Mouse (Mus musculus) heart, adult 2 months (tissue): ENCODE results near the gene Sh2d1b1. TPM values are rescaled to one million over a fixed set of nuclear protein-coding genes. Genes with fewer than 3 reads are reported as not detected.

ENCODE experiments used
- DNase-seq, 2 experiments: peaks; one replicate each; pipeline ENCODE4 v3.0.0; 2021
- H3K27ac ChIP-seq: fragments of 200-600 bp; 2 replicates; pipeline ENCODE4 v1.8.1; 2022
- H3K27me3 ChIP-seq: fragments of 200-500 bp; 2 replicates; pipeline ENCODE4 v1.6.1; 2012; ENCODE audit warnings: mild to moderate bottlenecking, low read length, inconsistent platforms, mixed read lengths; ENCODE audit not compliant: control insufficient read depth, insufficient read depth
- H3K36me3 ChIP-seq: fragments of 200-500 bp; 2 replicates; pipeline ENCODE4 v1.6.1; 2012; ENCODE audit warnings: low read length, inconsistent platforms; ENCODE audit not compliant: control insufficient read depth, insufficient read depth
- H3K4me1 ChIP-seq: fragments of 200-500 bp; 2 replicates; pipeline ENCODE4 v1.6.1; 2011; ENCODE audit warnings: low read length; ENCODE audit not compliant: control insufficient read depth, insufficient read depth
- H3K4me3 ChIP-seq: fragments of 200-600 bp; 2 replicates; pipeline ENCODE4 v1.8.1; 2022
- H3K79me2 ChIP-seq: fragments of 200-500 bp; replicated peaks from 2 replicates; pipeline ENCODE4 v1.6.1; 2012; ENCODE audit warnings: mild to moderate bottlenecking, inconsistent platforms, low read length, moderate library complexity, mixed read lengths; ENCODE audit not compliant: control insufficient read depth, insufficient read depth
- H3K9ac ChIP-seq: fragments of 200-500 bp; 2 replicates; pipeline ENCODE4 v1.6.1; 2012; ENCODE audit warnings: low read depth, mild to moderate bottlenecking, control low read depth, inconsistent platforms, low read length, mixed read lengths
- CTCF ChIP-seq: fragments of 200-600 bp; IDR thresholded peaks from 2 replicates; pipeline ENCODE4 v1.8.1; 2022; ENCODE audit warnings: antibody characterized with exemption, mild to moderate bottlenecking, moderate library complexity
- EP300 ChIP-seq: fragments of 200-500 bp; IDR thresholded peaks from 2 replicates; pipeline ENCODE4 v1.6.1; 2011; ENCODE audit warnings: low read depth, low read length, control low read depth; ENCODE audit not compliant: insufficient read depth
- POLR2A ChIP-seq: fragments of 200-500 bp; IDR thresholded peaks from 2 replicates; pipeline ENCODE4 v1.6.1; 2011; ENCODE audit warnings: mild to moderate bottlenecking, low read depth, low read length, control low read depth; ENCODE audit not compliant: insufficient read depth
- WGBS: fragments of 180-500 bp; shearing (Covaris S2); methylation state at CpG from one replicate; pipeline ENCODE4 v1.1.7; 2018; 5-methylcytosine and 5-hydroxymethylcytosine counted together
- intact Hi-C: fragments of 180-260 bp; cut with DNase I; formaldehyde crosslinking; loops from one replicate; pipeline ENCODE4 v1.15.1; 2025
- polyA plus RNA-seq: library from polyadenylated mRNA; depleted of rRNA; stranded (reverse); fragments of >200 nt; gene quantifications from 2 replicates; pipeline ENCODE4 v1.2.3, GENCODE M21; 2012
- total RNA-seq, 2 experiments: library from RNA; stranded (reverse); gene quantifications; 2 replicates each; pipeline ENCODE4 v1.2.3; 2021

The Sh2d1b1 gene
- total and polyA plus RNA-seq, 3 experiments = 0.09 to 0.18 (median 0.14) TPM

DNA sequence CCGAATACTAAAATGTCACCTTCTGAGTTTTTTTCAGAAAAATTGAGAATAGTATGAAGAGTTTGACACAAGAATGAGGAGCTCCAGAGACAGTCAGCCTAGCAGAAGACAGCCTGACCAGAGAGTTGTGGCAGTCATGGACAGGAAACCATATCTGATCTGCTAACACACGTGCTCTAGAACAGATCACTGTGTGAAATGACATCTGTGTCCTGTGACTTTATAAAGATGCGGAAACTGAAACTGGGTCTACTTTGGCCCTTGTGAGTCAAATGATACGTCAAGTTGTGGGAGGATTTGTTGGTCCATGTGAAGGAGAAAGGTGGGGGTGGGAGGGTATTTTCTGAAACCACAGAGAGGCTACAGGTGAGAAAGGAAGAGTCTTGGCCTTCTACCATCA lies 6.4 kb upstream of the Sh2d1b1 start:
- H3K27ac ChIP-seq = no peak overlapping the region
- no peaks in the 10 kb centered on the region for H3K4me1 ChIP-seq
- no peak overlapping the region for H3K9ac ChIP-seq
- no peaks in the 10 kb centered on the region for H3K36me3 ChIP-seq
- no peaks in the 10 kb centered on the region for H3K79me2 ChIP-seq
- H3K4me3 ChIP-seq = no peak overlapping the region
- intact Hi-C loops = no loop called here
- DNase-seq = no peak
- 65% methylated on average over 4 of the region's 4 CpGs for WGBS
- H3K27me3 ChIP-seq = no peaks in the 10 kb centered on the region
- no peak for TF ChIP-seq POLR2A
- TF ChIP-seq CTCF = no peak
- no peak for TF ChIP-seq EP300

DNA sequence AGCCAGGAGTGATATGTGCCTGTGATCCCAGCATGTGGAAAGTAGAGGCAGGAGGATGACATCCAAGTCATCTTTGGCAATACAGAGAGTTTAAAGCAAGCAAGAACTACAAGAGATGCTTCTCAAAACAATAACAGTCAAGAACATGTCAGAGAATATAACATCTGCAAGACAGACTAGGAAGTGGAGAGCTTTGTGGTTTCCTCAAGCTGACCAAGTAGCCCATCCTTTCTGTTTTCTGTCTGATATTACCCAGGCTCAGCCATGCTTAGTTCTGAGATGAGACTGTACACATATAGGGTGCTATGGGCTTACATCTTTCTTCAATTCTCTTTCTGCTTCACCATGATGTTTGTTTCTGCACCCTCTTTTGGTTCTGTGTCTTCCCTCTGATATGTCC lies 3.9 kb upstream of the Sh2d1b1 start:
- Histone ChIP-seq H3K4me3 (no peak overlapping the region), H3K9ac (no peak overlapping the region), H3K36me3 (no peaks in the 10 kb centered on the region), H3K79me2 (no peaks in the 10 kb centered on the region), H3K27me3 (no peaks in the 10 kb centered on the region), H3K4me1 (no peaks in the 10 kb centered on the region), H3K27ac (no peak overlapping the region)
- intact Hi-C loops = no loop called here
- DNase-seq = no peak
- TF ChIP-seq CTCF = no peak

DNA sequence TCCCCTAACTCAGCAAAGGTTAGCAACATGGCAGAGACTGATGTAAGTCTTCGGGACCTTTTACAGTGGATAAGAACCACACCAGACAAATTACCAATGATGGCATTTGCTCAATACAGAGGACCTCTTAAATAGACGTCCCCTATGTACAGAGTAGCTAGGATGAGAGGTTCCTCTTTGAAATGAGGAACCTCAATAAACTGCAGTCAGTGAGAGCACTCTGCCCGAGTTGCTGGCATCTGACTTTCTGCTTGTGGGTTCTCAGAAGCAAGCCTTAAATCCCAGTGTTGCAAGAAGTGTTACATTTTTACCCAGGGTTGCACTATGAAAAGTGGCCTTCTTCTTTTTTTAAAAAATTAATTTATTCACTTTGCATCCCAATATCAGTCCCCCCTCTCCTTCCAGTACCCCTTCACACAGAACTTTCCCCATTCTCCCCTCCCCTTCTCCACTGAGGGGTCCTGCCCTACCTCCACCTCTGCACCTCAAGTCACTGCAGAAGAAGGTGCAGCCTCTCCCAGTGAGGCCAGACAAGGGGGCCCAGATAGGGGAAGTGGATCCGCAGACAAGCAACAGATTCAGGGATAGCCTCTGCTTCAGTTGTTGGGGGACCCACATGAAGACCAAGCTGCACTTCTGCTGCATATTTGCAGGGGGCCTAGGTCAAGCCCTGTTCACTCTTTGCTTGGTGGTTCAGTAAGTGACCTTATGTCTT lies 5.5 kb downstream of the Sh2d1b1 start:
- DNase-seq = no peak
- WGBS = 72% methylated on average over 4 of the region's 4 CpGs
- intact Hi-C loops = no loop called here

DNA sequence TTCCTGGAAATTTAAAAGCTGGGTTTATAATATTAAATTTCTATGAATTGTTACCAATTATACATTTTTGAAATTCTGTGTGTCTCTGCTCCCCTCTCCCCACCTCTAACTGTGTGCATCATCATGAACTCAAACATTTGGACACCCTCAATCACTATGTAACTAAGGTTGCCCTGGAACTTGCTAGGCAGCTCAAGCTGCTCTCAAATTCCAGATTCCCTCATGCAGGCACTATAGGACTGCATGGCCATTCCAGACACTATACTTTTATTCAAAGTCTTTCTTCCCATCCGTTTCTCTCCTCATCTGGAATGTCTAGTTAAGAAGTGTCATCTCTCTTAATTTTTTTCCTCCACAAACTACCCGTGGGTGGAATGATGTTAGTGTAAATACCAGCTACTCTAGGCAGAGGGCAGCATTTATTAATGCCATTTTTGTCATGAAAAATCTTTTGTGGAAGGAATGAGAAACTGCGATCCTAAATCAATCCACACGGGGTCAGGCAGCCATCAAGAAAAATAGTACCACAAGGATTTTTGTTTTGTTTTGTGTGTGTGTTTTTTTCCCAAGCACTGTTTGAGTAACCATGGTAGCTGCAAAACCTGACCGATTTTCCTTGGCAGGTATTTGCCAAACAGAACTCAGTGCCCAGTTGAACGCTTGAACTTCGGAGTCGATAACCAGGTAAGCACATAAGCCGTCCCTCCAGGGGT lies 15.3 kb downstream of the Sh2d1b1 start:
- Histone ChIP-seq H3K79me2 (no peaks in the 10 kb centered on the region), H3K27me3 (no peaks in the 10 kb centered on the region), H3K4me1 (no peaks in the 10 kb centered on the region), H3K4me3 (no peak overlapping the region), H3K36me3 (no peaks in the 10 kb centered on the region), H3K9ac (no peak overlapping the region), H3K27ac (no peak overlapping the region)
- DNase-seq = peak in 1 of 2 experiments; percentile 9
- 27% methylated on average over 9 of the region's 9 CpGs for WGBS
- TF ChIP-seq CTCF (peak; percentile 93), POLR2A (no peak)
- intact Hi-C loops = loop anchor here (1.0 to 5.0 kb wide), 2 partner anchors 321 to 545 kb away; no protein-coding TSS in a partner anchor

More for the DNA sequence above, 5.5 kb downstream of the Sh2d1b1 start:
- Histone ChIP-seq H3K27ac (no peak overlapping the region), H3K27me3 (no peaks in the 10 kb centered on the region), H3K4me3 (no peak overlapping the region), H3K36me3 (no peaks in the 10 kb centered on the region), H3K4me1 (no peaks in the 10 kb centered on the region), H3K79me2 (no peaks in the 10 kb centered on the region), H3K9ac (no peak overlapping the region)
- no peak for TF ChIP-seq EP300
- no peak for TF ChIP-seq POLR2A
- no peak for TF ChIP-seq CTCF

DNA sequence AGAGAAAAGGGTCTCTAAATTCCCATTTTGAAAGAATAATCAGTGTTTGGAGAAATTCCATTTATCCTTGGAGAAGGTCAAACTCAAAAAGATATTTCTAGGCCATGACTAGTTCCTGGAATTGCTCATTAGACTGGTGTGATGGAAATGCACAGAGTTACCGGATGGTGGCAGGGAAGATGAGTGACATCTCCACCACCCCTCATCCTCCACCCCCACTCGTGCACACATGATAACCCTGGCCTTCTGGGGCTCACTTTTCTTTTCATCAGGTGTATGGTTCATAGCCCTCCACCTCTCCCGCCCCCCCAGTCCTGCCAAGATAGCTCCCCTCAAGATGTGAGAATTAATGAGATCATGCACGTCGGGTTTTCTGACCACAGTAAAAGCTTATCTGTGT lies 16.1 kb downstream of the Sh2d1b1 start:
- H3K36me3 ChIP-seq = no peaks in the 10 kb centered on the region
- intact Hi-C loops = loop anchor here (5.0 kb wide), 1 partner anchor 544 kb away; no protein-coding TSS in a partner anchor
- no peak overlapping the region for H3K9ac ChIP-seq
- no peak overlapping the region for H3K4me3 ChIP-seq
- H3K79me2 ChIP-seq = no peaks in the 10 kb centered on the region
- TF ChIP-seq POLR2A (no peak), CTCF (no peak), EP300 (no peak)
- no peak for DNase-seq
- WGBS = 79% methylated on average over 5 of the region's 5 CpGs
- H3K4me1 ChIP-seq = no peaks in the 10 kb centered on the region
- no peaks in the 10 kb centered on the region for H3K27me3 ChIP-seq
- no peak overlapping the region for H3K27ac ChIP-seq

DNA sequence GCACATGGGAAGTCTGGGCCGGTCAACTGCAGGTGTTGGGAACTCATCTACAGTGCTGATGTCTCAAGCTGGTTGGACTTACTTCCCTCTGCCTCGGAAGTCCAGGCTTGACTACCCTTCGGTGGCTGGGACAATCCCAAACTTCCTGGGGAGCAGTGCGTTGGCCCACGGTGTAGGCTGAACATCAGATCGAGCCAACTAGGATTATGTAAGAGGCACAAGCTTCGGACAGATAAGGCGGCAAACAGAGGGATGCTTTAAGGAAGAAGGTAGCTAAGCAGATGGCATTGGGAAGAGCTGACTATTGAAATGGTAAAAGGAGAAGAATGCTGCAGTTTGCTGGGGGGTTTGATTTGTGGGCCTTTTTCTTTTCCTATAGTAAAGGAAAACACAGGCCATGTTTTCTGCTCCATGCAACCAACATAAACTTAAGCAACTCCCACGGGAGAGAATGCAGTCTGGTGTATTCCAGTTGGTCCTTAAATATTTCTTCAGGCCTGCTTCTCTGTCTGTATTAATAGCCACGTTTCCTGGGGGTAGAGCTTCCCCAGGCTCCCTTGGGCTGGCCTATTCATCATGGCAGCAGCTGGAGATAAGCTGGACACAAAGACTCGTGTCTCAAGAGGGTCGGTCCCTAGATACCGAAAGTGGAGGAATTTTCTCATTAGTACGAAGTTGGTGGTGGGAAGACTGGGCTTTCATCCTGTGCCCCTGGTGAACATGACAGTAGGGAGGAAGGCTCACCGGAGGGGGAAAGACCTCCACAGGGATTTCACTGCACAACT lies 17.9 kb downstream of the Sh2d1b1 start:
- H3K4me1 ChIP-seq = no peaks in the 10 kb centered on the region
- intact Hi-C loops = loop anchor here (5.0 kb wide), 1 partner anchor 542 kb away; no protein-coding TSS in a partner anchor
- no peaks in the 10 kb centered on the region for H3K27me3 ChIP-seq
- 63% methylated on average over 15 of the region's 15 CpGs for WGBS
- no peak overlapping the region for H3K9ac ChIP-seq
- H3K36me3 ChIP-seq = no peaks in the 10 kb centered on the region
- DNase-seq = no peak
- H3K4me3 ChIP-seq = no peak overlapping the region
- TF ChIP-seq POLR2A (no peak), CTCF (no peak), EP300 (no peak)
- H3K79me2 ChIP-seq = no peaks in the 10 kb centered on the region
- no peak overlapping the region for H3K27ac ChIP-seq
